Mouse (Mus musculus): ENCODE data around the gene Tlr4. TPM values are rescaled to one million over a fixed set of nuclear protein-coding genes. Genes with fewer than 3 reads are reported as not detected.
A peak's percentile ranks its signal among the peaks of the same experiment; 100 is the strongest.

Tlr4 gene
- total and polyA plus RNA-seq, 3 experiments = 0.18 to 8.9 (median 6.9) TPM

DNA sequence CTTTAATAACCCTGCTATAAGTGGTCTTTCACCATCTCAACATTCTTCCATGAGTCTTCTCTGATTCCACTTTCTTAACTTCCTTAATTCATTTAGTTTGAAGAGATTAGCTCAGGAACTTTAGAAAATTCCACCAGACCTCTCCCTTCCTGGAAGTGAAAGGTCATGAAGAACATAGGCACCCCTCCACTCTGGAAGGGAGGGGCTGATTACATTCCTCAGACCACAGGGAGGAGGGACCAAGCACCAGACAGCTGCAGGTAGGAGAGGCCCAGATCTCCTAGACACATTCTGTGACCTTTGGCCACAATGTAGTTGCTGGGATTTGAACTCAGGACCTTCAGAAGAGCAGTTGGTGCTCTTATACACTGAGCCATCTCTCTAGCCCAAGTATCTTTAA is 72.7 kb downstream of the Tlr4 start:
- no peak for DNase-seq

DNA sequence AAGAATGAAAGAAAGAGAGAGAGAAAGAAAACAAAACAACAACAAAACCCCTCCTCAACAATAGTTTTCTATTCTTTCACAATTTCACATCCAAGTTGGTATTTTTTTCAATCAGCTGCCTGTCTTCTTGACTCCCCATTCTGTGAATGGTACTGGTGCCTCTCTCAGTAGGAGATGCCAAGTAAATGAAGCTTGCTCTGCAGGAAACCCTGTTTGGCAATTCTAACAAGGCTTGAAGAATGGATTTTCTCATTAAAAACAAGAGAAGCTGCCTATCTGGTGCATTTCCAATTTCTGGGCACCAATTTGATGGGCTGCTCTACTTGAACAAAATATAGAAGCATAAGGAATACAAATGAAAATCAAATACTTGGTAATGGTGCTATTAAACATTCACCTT is 74.1 kb downstream of the Tlr4 start:
- no peak for DNase-seq

DNA sequence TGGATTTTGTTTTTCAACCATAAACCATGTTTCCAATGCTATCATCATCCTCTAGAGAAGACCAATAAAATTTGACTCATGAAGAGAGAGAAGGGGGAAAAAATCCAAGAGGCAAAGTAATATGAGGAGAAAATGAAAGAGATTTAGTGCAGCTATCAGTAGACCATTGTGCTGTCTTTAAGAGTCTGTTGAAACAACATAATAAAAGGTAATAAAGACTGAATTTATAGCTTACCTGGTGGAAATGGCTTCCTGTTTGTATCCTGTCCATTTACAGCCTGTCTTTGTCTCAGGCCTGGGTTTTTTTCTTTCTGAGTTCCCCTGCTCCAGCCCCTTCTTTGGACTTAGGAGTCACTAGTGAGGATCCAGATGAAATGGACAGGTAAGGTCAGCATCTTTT is 81.0 kb downstream of the Tlr4 start:
- DNase-seq = no peak

DNA sequence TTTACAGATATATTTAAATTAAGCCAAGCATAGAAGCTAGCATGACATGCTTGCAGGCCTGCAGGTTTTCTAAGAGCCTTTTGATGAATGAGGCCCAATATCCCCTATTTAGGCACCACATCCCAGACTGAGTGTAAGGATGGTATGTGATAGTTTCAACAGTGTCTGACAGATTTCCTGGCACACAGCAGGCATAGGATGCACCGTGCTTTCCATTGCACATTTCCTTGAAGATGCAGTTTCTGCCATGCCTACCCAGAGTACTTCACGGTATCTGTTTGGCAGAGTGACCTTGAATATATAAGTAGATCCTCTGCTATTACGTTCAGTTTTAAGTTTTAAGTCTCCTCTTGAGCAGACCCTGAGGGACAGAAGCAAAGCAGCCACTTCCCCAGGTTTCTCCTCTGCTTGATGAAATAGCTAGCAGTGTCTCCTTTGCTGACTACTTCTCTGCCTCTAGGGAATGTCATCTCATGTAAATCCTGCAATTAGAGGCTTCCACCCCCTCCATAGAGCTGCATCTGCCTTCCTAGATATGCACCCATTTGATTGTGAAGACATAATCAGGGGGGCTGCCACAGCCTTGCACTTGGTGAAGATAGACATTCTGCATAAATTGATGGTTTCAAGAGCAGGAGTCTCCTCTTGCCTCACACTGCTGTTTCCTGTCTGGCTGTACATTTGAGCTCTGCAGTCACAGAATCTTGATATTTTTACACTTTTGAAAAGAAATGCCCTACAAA is 92.4 kb downstream of the Tlr4 start:
- no peak for DNase-seq

DNA sequence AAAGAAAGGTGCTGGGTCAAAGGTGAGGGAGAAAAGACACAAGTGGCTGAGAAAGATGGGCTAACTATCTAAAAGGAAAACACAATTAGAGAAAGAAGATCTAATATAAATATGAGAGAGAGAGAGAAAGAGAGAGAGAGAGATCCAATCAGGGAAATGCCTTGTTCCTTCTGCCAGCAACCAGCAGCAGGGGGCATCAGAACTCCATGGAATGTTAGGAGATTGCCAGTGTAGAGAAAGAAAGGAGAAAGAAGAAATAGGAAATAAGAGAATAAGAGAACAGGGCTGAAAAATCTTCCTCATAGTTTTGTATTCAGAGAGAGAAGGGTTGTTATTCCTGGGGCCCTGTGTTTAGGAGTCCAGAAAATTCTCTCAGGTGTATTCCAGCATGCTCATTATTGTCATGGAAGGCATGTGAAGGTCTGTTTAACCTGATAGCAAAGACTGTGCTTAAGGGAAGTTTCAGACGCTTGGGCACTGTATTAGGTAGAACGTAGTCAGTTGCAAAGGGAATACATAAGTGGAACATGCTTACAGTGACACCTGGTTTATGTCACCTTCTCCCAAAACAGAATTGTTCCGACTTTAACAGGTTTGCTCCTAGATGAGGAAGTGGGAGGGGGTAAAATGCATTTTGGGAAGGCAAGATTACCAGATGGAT is 96.4 kb downstream of the Tlr4 start:
- peak; percentile 46 for DNase-seq

DNA sequence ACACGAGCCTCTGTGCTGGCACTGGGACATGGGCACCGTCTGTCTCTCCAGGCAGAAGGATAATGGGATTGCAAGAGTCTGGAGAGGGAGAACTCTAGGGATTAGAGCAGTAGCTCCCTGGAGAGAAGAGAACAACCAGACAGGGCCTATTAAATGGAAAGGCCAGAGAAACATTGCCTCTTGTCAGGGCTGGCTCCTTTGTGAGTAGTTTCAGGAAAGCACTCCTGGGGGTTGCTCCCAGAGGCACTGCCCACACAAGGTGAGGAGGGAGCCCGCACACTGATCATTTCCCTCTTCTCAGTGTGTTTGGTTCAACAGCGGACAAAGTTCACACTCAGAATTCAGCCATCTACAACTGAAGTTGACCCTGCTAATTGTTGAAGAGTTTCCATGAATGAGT is 98.7 kb downstream of the Tlr4 start:
- no peak for DNase-seq

DNA sequence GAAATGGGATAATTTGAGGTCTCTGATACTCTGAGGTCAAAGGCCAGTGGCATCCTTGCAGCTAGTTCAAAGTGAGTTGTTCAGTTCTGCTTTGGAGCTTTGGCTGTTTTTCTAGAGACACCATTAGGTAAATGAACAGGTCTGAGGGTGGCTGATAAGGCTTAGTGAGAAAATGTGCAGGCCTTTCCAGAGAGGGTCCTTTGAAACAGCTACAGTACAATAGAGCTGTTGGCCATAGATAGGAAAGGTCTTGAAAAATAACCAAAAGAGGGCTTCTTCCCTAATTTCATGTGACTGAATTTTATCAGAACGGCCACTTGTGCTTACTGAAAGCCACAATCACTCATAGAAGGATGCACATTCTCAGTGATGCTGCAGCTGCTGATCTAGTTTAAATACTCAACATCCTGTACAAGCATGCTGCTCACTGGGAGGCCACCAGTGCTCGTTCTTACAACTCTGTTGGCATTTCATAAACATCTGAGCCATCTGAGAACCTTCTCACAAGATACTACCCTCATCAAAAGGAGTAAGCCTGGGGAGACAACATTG is 100.2 kb downstream of the Tlr4 start:
- no peak for DNase-seq

DNA sequence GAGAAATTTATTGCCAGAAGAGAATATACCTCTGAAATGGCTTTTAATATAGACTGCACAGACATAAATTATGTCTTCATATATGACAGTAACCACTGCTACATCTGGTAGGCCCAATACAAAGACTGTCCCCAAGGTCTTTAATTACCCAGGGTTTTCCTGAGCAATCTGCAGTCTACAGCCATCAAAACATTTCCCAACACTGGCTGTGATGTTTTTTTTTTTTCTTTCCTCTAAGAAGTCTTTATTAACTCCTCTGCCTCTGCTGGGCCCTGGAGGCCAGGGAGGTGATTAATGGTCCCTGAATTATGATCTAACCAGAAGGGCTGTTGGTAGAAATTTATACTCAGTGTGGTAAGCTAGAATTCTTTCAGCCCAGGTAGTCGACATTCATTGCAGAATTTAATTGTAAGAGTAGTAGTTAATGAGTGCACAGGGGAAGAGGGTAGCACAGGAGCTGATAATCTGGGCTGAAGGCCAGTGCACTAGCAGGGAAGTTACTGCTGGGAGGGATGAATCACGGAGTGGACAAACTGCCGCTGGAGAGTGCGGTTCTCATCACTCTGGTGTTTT is 111.2 kb downstream of the Tlr4 start:
- DNase-seq = peak; percentile 16

DNA sequence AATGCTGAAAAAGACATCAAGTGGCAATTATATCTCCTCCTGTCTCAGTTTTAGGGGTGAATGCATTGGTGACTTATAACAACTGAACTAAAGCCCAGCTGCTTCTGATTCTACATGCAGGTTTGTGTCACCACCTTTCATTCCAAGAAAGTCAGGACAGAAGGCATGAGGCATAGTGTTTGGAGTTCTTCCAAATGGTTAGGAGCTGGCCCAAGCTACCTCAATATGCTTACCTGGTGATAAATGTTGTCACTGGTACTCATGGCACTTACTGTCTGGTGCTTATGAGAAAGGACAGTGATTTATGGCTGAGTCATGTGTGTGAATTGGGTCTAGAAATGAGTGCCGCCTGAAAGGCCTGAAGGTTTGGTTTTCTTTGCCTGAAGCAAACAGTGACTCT is 114.5 kb downstream of the Tlr4 start:
- DNase-seq = peak; percentile 3

DNA sequence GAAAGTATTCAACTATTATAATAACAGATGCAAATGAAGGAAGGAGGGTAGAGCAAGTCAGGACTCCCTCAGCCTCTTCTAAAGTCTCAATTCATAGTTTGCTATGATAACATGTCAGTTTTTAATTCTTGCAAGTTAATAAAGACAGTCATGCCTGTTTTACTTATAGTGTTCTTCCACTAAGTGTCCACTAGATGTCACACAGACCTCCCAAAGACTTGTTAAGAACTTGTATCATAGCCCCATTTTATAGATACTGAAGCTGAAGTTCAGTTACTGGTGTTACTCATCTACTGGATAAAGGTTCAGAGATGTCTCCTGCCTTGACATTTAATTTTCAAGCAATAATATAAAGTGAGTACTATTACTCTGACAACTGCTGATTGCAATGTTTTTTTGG is 116.3 kb downstream of the Tlr4 start:
- no peak for DNase-seq

DNA sequence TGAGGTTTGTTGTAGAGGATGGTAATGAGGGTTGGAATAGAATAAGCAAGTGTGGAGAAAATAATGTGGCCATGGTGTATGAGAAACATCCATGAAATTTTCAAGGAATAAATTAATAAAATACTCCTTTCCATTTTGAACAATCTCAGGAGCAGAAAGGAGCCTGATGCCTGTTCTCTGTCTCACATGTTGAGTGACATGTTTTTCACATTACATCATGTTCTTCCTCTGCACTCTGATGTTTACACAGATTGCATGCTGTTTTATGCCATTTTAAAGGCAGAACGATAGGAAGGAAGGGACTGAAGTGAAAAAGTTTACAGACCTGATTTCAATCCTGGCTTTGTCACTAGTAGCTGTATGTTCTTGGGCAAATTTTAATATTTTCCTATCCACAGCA is 120.3 kb downstream of the Tlr4 start:
- no peak for DNase-seq

DNA sequence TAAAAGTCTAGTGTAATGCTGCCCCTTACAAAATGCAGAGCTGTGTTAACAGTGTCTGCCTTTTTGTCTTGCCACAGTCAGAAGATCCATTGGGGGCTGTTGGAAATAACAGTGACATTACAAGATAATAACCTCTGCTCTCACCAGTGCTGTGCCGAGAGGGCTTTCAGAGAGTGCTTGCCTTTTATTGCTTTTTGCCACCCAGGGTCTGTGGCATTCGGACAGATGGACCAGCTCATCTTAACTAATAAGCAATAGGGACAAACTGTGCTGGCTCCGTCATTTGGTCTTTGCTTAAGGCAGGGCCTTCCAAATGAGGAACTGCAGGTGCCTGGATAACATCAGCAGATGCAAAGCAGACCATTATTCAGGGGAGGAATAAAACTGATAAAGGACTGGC is 147.5 kb downstream of the Tlr4 start:
- DNase-seq = peak; percentile 18

All from adrenal gland, adult 2 months (tissue).